Mouse (Mus musculus) ES-Bruce4 (cell line): ENCODE results near the gene C87436. TPM values are rescaled to one million over a fixed set of nuclear protein-coding genes. Genes with fewer than 3 reads are reported as not detected.
A peak's percentile ranks its signal among the peaks of the same experiment; 100 is the strongest.

Source experiments
- H3K27ac ChIP-seq: 2 replicates; pipeline ENCODE4 v1.5.1; 2012; ENCODE audit warnings: low read length, inconsistent platforms; ENCODE audit not compliant: insufficient read depth
- H3K27me3 ChIP-seq: 2 replicates; pipeline ENCODE4 v1.6.1; 2012; ENCODE audit warnings: mild to moderate bottlenecking, low read length, inconsistent platforms; ENCODE audit not compliant: control insufficient read depth, poor library complexity, insufficient read depth, severe bottlenecking
- H3K36me3 ChIP-seq: 2 replicates; pipeline ENCODE4 v1.6.1; 2012; ENCODE audit warnings: inconsistent platforms, mild to moderate bottlenecking, low read length, moderate library complexity; ENCODE audit not compliant: control insufficient read depth, poor library complexity, insufficient read depth, severe bottlenecking
- H3K4me1 ChIP-seq: one replicate; pipeline ENCODE4 v1.8.1; 2011; ENCODE audit warnings: low read length; ENCODE audit not compliant: control insufficient read depth, insufficient read depth
- H3K4me3 ChIP-seq: 2 replicates; pipeline ENCODE4 v1.5.1; 2011; ENCODE audit warnings: low read depth, mild to moderate bottlenecking, low read length
- H3K9ac ChIP-seq: 2 replicates; pipeline ENCODE4 v1.6.1; 2012; ENCODE audit warnings: low read depth, mild to moderate bottlenecking, inconsistent platforms; ENCODE audit not compliant: poor library complexity, severe bottlenecking
- H3K9me3 ChIP-seq: replicated peaks from 2 replicates; pipeline ENCODE4 v1.6.1; 2012; ENCODE audit warnings: mild to moderate bottlenecking, low read length, inconsistent platforms; ENCODE audit not compliant: control insufficient read depth, poor library complexity, insufficient read depth, severe bottlenecking
- CTCF ChIP-seq: IDR thresholded peaks from one replicate; pipeline ENCODE4 v1.8.1; 2011; ENCODE audit warnings: low read depth, low read length
- EP300 ChIP-seq: IDR thresholded peaks from 2 replicates; pipeline ENCODE4 v1.6.1; 2011; ENCODE audit warnings: low read depth, low read length; ENCODE audit not compliant: insufficient read depth
- POLR2A ChIP-seq: IDR thresholded peaks from one replicate; pipeline ENCODE4 v1.8.1; 2011; ENCODE audit warnings: low read length; ENCODE audit not compliant: insufficient read depth
- polyA plus RNA-seq: library from polyadenylated mRNA; stranded (reverse); fragments of >200 nt; gene quantifications from 2 replicates; pipeline ENCODE4 v1.2.4, GENCODE M21; 2011; ENCODE audit warnings: low read depth; ENCODE audit not compliant: missing spikeins, insufficient read depth, insufficient read length

The C87436 gene
- polyA plus RNA-seq, 1 experiment, result 12.6 TPM

DNA sequence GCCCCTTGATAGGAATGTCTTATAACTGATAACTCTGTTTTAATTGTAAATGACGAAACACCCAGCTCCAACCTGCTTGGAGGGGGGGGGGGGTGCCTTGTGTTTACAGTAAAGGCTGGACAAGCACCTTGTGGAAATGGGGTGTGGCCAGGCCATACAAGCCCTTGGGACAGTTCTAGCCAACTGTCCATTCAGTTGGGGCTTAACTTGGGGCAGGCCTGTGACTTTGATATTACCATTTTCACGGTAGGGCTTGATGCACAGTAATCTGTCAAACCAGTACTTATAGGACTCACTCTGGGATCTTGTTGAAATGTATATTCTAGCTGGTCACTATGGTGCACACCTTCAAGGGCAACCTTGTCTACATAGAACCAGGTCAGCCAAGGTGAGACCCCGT lies 33.1 kb downstream of the C87436 start:
- Histone ChIP-seq H3K9ac (peak overlapping the region; percentile 59), H3K4me3 (peak overlapping the region; percentile 88), H3K27me3 (no peaks in the 10 kb centered on the region), H3K4me1 (no peaks in the 10 kb centered on the region), H3K36me3 (no peaks in the 10 kb centered on the region), H3K27ac (peak overlapping the region; percentile 79), H3K9me3 (no peaks in the 10 kb centered on the region)
- TF ChIP-seq POLR2A (peak; percentile 15), CTCF (no peak)

DNA sequence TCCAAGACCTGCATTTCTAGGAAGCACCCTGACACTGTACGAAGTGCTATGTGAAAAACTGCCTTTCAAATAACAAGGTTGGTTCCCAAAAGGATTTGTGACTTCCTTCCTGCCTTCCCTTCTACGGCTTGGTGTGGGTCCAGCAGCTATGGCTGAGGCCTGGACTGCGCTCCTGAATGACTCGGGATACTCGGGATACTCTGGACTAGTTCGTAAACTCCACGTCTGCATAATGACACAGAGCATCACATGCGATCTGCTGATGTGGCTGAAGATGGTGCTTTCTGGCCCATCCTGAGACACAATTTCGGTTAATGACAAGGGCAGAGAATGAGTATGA lies 33.6 kb downstream of the C87436 start:
- H3K9me3 ChIP-seq, result no peaks in the 10 kb centered on the region

DNA sequence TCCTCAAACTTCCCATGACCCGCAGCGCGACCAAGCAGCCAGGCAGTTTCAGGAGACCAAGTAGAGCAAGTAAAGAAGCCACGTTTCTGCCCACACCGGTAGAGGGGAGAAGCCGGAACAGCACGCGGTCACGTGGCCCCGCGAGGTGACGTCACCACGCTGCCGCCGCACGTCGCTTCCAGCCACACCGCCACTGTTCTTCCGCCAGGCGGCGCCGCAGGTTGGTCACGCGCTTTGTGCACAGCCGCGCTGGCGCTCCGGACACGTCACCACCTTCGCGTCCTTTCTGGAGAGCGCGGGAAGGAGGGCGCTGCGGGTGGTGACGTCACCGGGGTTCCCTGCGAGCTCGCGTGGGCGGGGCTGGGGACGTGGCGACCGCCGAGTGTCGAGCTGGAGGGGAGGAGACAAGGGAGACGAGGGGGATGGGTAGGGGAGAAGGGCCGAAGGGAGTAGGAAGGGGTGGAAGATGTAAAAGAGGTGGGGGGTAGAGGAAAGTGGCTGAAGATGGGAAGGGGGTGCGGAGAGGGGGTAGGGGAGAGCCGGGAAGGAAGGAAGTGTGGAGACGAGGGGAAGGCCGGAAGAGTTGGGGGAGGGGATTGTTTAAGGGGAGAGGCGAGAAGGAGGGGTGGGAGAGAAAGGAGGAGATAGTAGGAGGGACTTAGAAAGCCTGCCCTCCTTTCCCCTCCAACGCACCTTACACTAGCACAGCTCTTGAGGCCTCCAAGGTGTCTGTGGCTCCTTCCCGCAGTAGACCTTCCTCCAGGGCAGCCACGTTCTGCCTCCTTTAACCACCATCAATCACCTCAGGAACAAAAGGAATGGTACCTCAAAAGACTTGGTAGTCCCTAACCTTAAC lies 34.2 kb downstream of the C87436 start:
- peak overlapping the region; percentile 91 for H3K9ac ChIP-seq
- TF ChIP-seq CTCF (peak; percentile 91), EP300 (peak; percentile 76), POLR2A (peak; percentile 100)

More for the DNA sequence above, 33.6 kb downstream of the C87436 start:
- H3K27ac ChIP-seq, result peak overlapping the region; percentile 79
- H3K4me3 ChIP-seq, result peak overlapping the region; percentile 88
- H3K27me3 ChIP-seq, result no peaks in the 10 kb centered on the region
- H3K36me3 ChIP-seq, result no peaks in the 10 kb centered on the region
- no peaks in the 10 kb centered on the region for H3K4me1 ChIP-seq
- TF ChIP-seq EP300 (no peak), POLR2A (no peak), CTCF (no peak)
- peak overlapping the region; percentile 59 for H3K9ac ChIP-seq

DNA sequence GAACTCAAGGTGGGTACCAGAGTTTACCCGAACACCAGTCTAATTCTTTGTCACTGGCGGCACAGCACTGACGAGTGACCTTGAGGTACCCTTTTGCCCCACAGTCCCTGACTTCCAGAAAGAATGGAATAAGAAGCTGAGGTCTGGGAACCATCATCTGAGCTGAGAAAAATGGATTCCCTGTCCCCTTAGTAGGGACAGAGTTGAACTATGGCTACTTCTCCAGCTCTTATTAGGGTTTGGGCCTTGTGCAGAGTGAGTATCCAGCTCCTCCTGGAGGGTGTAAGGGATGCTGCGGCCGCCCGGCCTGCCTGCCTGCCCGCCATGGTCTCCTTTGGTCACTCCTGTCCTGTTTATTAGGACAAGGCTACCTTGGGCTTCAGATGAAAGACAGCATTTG lies 34.9 kb downstream of the C87436 start:
- H3K27ac ChIP-seq, result peak overlapping the region; percentile 77
- H3K27me3 ChIP-seq, result no peaks in the 10 kb centered on the region
- no peaks in the 10 kb centered on the region for H3K36me3 ChIP-seq
- peak overlapping the region; percentile 63 for H3K4me3 ChIP-seq
- peak overlapping the region; percentile 91 for H3K9ac ChIP-seq
- no peaks in the 10 kb centered on the region for H3K4me1 ChIP-seq
- no peak for TF ChIP-seq POLR2A
- no peak for TF ChIP-seq CTCF
- TF ChIP-seq EP300, result no peak
- H3K9me3 ChIP-seq, result no peaks in the 10 kb centered on the region

More for the DNA sequence above, 34.2 kb downstream of the C87436 start:
- peak overlapping the region; percentile 79 for H3K27ac ChIP-seq
- no peaks in the 10 kb centered on the region for H3K9me3 ChIP-seq
- no peaks in the 10 kb centered on the region for H3K27me3 ChIP-seq
- H3K36me3 ChIP-seq, result no peaks in the 10 kb centered on the region
- no peaks in the 10 kb centered on the region for H3K4me1 ChIP-seq
- peak overlapping the region; percentile 88 for H3K4me3 ChIP-seq

DNA sequence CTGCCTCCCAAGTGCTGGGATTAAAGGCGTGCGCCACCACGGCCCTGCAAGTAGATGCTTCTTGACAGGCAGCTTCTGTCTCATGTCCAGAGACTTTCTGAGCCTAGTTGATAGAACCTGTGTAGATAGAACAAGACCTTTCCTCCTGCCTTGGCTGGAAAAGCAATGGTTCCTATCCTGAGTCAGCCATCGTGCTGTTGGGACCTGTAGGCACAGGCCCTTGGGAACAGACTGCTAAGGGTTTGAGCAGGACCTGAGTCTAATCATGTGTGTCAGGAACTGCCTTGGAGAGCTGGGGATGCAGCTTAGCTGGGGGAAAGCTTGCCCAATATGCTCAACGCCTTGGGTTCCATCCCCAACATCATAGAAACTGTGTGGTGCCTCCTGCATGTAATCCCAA lies 35.9 kb downstream of the C87436 start:
- Histone ChIP-seq H3K4me3 (peak overlapping the region; percentile 22), H3K36me3 (no peaks in the 10 kb centered on the region)

DNA sequence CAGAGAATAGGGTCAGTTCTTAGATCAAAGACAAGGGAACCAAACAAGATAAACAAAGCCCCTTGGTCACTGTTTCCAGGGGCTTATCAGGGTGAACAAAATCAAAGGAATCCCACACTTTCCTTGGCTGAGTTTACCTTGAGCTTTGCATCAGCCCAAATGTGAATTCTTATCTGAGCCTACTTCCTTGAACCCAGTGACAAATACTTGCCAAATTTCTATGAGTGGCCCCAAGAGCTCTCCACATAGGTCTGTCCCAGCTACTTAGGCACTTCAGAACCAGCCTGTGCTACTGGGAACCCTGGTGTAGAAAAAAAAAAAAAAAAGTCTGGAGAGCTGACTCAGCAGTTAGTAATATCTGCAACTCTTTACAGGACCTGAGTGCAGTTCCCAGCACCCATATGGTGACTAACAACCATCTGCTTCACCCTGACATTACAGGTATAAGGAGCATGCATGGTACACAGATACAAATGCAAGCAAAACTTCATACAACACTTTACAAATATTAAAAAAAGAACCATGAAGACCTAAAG lies 36.5 kb downstream of the C87436 start:
- Histone ChIP-seq H3K9ac (no peak overlapping the region), H3K27ac (no peak overlapping the region), H3K27me3 (no peaks in the 10 kb centered on the region), H3K9me3 (no peaks in the 10 kb centered on the region), H3K4me1 (no peaks in the 10 kb centered on the region), H3K36me3 (no peaks in the 10 kb centered on the region), H3K4me3 (no peak overlapping the region)
- TF ChIP-seq EP300, result no peak
- no peak for TF ChIP-seq POLR2A
- TF ChIP-seq CTCF, result no peak

More for the DNA sequence above, 35.9 kb downstream of the C87436 start:
- Histone ChIP-seq H3K27me3 (no peaks in the 10 kb centered on the region), H3K4me1 (no peaks in the 10 kb centered on the region), H3K9me3 (no peaks in the 10 kb centered on the region), H3K27ac (peak overlapping the region; percentile 33; the same call in 1 of the 2 replicates), H3K9ac (peak overlapping the region; percentile 91; the same call in 1 of the 2 replicates)
- no peak for TF ChIP-seq POLR2A
- TF ChIP-seq EP300, result no peak
- TF ChIP-seq CTCF, result no peak
